Mouse (Mus musculus): ENCODE data around the gene Bco1.

Bco1 gene

GRCm38 (mm10) chr8:117148520-117148919, 52.9 kb downstream of the Bco1 start:
- no peak for DNase-seq (ENCODE audit: low spot score in 2 of 2)

GRCm38 (mm10) chr8:117156149-117156548, 60.5 kb downstream of the Bco1 start:
- no peak for DNase-seq (ENCODE audit: low spot score in 2 of 2)

- no peak for DNase-seq (ENCODE audit: low spot score in 2 of 2)
Observed at GRCm38 (mm10) chr8:117156866-117157768, 61.5 kb downstream of the Bco1 start.

GRCm38 (mm10) chr8:117157769-117158091, 62.1 kb downstream of the Bco1 start:
- peak; percentile 97 for DNase-seq (ENCODE audit: low spot score in 2 of 2)

- no peak for DNase-seq (ENCODE audit: low spot score in 2 of 2)
Observed at GRCm38 (mm10) chr8:117158135-117158761, 62.6 kb downstream of the Bco1 start, which contains the start of gene Gan. Gene Gan, plus strand, starts transcription at chr8:117158135.

DNA sequence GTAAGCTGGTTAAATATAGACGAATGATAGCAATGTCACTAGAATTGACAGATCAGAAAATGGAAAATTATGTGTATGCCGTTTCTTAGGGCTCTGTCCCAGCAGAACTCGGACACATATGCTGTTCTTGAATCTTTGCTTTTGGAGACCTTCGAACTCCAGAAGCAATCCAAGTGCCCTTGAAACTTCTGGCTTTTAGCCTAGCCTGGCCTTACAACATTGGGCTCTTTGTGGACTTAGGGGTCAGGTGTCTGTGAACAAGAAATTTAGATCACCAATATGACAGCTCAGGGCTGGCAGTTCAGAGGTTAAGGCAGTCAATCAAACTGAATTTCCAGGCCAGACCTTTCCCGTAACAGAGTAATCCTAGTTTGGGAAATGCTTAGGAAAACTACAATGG, 63.4 kb downstream of the Bco1 start:
- no peak for DNase-seq (ENCODE audit: low spot score in 2 of 2)

GRCm38 (mm10) chr8:117164912-117165311, 69.3 kb downstream of the Bco1 start:
- no peak for DNase-seq (ENCODE audit: low spot score in 2 of 2)

DNA sequence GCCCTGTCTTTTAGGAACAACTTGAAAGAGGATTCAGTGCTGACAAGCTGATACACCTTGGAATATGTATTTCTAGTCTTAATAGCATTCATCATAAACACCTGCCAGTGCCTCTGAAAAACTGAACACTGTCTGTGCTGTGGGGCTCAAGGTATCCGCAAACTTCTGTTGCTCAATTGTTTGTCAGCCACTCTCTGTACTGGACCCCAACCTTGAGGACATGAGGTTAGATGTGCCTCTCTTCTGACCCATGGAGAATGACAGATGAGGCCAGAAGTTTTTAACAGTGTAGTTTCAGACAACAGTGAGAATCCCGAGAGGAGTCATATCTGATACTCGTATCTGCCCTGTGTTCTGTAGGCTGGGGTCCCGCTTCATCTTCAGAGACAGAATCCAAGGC, 69.9 kb downstream of the Bco1 start:
- no peak for DNase-seq (ENCODE audit: low spot score in 2 of 2)

DNA sequence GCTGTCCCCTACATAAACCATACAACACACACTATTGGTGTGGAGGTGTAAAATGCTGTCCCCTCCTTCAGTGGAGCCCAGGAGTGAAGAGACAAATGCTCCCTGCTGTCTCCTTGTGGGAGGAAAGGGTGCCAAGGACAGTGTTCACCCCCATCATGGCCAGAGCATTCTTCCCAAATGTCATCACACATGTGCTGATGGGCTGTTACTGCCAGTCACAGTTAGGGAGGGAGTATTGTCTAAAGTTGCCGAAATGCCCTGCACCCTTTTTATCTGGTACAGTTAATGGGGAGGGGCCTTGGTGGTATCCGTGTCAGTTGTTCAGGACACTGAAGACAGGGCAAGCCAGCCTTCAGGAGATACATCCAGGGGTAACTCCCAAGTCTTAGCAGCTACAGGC, 70.9 kb downstream of the Bco1 start:
- DNase-seq (ENCODE audit: low spot score in 2 of 2) = no peak

DNA sequence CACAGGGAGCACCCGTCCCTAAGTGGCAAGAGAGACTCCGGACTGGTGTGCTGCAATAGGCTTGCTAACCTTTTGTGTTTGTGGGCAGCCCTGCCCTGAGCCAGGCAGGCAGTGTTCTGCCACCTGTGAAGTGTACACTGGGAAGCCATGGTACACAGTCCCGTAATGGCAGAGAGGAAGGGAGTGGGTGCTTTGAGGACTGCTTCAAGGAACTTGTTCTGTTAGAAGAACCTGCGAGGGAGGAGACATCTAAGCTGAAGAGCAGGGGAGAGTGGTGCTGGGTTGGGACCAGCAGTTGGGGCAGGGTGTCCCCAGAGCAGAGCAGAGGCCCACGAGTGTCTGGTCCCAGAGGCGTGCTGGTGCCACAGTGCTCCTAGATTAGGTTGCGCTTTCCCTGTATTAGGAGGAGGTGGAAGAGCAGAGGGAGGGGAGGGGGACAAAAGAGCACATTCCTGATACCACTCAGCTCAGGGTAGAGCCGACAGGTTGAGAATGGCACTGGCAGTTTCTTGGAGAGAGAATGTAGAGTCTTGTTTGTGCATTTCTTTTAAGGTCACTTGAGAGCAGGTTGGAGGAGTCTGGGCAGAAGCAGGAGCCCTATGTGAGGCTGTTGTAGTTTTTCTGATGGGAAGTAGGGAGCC, 71.7 kb downstream of the Bco1 start:
- DNase-seq (ENCODE audit: low spot score in 2 of 2) = no peak

DNA sequence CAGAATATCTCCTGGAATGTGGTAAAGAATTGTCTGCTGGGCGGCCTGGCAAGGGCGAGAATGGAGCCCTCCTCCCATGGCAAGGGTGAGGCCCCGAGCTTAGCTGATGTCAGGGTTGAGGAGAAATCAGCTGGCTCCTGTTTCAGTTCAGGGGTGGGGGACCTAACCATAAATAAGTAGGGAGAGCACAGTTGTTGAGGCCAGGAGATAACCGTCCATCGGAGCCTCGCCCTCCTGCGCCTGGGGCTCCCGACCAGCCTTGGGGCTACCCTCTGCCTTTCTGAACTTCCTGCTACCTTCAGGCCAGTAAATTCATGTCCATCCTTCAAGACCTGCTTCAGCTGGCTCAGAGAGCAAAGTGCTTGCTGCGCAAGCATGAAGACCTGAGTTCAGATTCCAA, 72.7 kb downstream of the Bco1 start:
- no peak for DNase-seq (ENCODE audit: low spot score in 2 of 2)

- DNase-seq (ENCODE audit: low spot score in 2 of 2) = no peak
Observed at GRCm38 (mm10) chr8:117171826-117172225, 76.2 kb downstream of the Bco1 start.

DNA sequence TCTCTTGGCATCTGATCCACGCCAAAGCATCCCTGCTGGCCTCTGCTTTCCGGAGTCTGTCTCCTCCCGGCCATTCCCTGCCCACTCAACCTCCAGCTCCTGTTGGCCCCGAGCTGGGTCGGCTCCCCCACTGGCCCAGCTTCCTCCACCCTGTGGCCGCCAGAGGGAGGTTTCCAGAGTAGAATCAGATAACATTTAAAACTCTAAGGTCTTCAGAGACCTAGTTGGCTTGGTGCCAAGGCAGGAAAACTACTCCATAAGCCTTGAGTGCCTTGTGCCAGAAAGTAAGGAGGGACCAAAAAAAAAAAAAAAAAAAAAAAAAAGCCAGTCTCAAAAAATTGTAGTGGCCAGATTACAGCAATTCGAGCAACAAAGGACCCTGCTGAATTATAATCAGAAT, 77.2 kb downstream of the Bco1 start:
- DNase-seq (ENCODE audit: low spot score in 2 of 2) = no peak

- no peak for DNase-seq (ENCODE audit: low spot score in 2 of 2)
Observed at GRCm38 (mm10) chr8:117173690-117174089, 78.0 kb downstream of the Bco1 start.

GRCm38 (mm10) chr8:117174536-117174935, 78.9 kb downstream of the Bco1 start:
- no peak for DNase-seq (ENCODE audit: low spot score in 2 of 2)

GRCm38 (mm10) chr8:117176308-117176707, 80.7 kb downstream of the Bco1 start:
- DNase-seq (ENCODE audit: low spot score in 2 of 2) = no peak

DNA sequence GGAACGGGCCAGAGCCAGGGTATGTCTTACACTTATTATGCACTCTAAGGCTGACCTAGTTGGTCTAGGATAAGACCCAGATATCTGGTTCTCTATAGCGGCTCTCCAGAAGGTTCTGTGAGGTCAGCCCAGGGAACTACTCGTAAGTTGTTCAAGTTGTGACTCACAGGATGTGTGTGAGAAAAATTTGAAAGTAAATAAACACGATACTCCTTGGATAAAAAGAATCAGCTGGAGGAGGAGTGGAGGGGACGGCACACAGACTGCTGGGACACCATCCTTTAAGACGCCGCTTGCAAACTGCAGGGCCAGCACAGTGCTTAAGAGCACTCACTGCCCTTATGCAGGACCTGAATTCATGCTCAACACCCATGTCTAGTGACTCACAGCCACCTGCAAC, 81.6 kb downstream of the Bco1 start:
- DNase-seq (ENCODE audit: low spot score in 2 of 2) = no peak

DNA sequence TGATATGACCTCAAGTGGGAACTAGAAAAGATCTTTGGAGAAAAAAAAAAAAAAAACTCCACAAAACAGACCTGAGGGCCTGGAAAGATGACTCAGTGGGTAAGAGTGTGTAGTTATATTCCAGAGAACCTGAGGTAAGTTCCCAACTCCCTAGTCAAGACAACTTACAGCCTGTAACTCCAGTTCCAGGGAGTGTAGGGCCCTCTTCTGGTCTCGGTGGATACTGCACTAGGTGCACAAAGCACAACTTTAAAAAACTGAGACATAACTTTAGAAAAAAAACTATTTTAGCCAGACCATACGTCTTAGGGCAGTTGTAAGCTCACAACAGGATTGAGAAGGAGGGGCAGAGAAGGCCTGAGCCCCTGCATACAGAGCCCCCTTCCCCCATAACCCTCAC, 82.4 kb downstream of the Bco1 start:
- DNase-seq (ENCODE audit: low spot score in 2 of 2) = no peak

DNA sequence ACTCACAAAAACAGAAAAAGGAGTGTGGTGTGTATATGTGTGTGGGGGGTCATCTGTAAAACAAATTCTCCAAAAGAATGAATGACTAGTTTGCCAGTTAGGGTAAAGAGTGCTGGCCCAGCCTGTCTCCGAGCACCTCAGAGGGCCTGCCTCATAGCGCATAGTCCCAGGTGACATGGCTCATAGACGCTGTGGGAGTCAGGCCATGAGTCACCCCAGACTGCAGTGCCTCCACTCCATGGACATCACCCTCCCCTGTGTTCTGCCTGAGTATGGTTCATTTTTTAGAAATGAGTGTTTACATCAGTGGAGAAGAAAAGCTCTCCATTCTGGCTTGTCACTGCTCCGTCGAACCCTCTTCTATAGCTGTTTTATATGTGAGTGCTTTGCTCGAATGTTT, 83.0 kb downstream of the Bco1 start:
- DNase-seq (ENCODE audit: low spot score in 2 of 2) = no peak

GRCm38 (mm10) chr8:117182746-117183145, 87.1 kb downstream of the Bco1 start:
- no peak for DNase-seq (ENCODE audit: low spot score in 2 of 2)
